Mouse (Mus musculus): ENCODE results near the gene Srcin1. TPM values are rescaled to one million over a fixed set of nuclear protein-coding genes. Genes with fewer than 3 reads are reported as not detected.
A peak's percentile ranks its signal among the peaks of the same experiment; 100 is the strongest.

The Srcin1 gene
- polyA plus RNA-seq, 1 experiment from 2014 or later, result 3.2 TPM

- Histone ChIP-seq H3K27ac (ENCODE audit: low read depth, low read length) (no peak overlapping the region), H3K4me1 (replicated peaks; ENCODE audit: control insufficient read depth, insufficient read depth, low read length) (peaks cover 73% of the 10 kb centered on the region), H3K9ac (ENCODE audit: low read length) (no peak overlapping the region), H3K9me3 (ENCODE audit: control insufficient read depth, low read length) (no peaks in the 10 kb centered on the region), H3K4me3 (ENCODE audit: low read depth, low read length) (no peak overlapping the region), H3K4me2 (ENCODE audit: low read depth, low read length, severe bottlenecking) (no peak overlapping the region), H3K36me3 (ENCODE audit: control insufficient read depth, insufficient read depth, low read length) (no peaks in the 10 kb centered on the region), H3K27me3 (ENCODE audit: control insufficient read depth, insufficient read depth, low read length) (peaks cover 6% of the 10 kb centered on the region)
- WGBS, result 10% methylated on average over 8 of the region's 8 CpGs
- DNase-seq (ENCODE audit: low spot score) (peak; percentile 92), ATAC-seq (replicated peaks; ENCODE audit: low FRiP score) (peak; percentile 28; the same call in 1 of the 2 replicates)
Observed at GRCm38 (mm10) chr11:97568729-97569128, 7.3 kb downstream of the Srcin1 start.

- peaks cover 2% of the 10 kb centered on the region; the same call in 1 of the 2 replicates for H3K27me3 ChIP-seq (ENCODE audit: control insufficient read depth, insufficient read depth, low read length)
- H3K36me3 ChIP-seq (ENCODE audit: control insufficient read depth, insufficient read depth, low read length), result no peaks in the 10 kb centered on the region
- no peak overlapping the region for H3K4me2 ChIP-seq (ENCODE audit: low read depth, low read length, severe bottlenecking)
- no peak overlapping the region for H3K9ac ChIP-seq (ENCODE audit: low read length)
- no peak overlapping the region for H3K27ac ChIP-seq (ENCODE audit: low read depth, low read length)
- peaks cover 67% of the 10 kb centered on the region for H3K4me1 ChIP-seq (replicated peaks; ENCODE audit: control insufficient read depth, insufficient read depth, low read length)
- DNase-seq (ENCODE audit: low spot score), result no peak
- H3K4me3 ChIP-seq (ENCODE audit: low read depth, low read length), result no peak overlapping the region
- ATAC-seq (replicated peaks; ENCODE audit: low FRiP score), result no peak
- WGBS, result 9% methylated on average over 11 of the region's 11 CpGs
- H3K9me3 ChIP-seq (ENCODE audit: control insufficient read depth, low read length), result no peaks in the 10 kb centered on the region
Observed at GRCm38 (mm10) chr11:97567480-97567879, 8.5 kb downstream of the Srcin1 start.

- Histone ChIP-seq H3K4me1 (replicated peaks; ENCODE audit: control insufficient read depth, insufficient read depth, low read length) (peaks cover 64% of the 10 kb centered on the region), H3K4me3 (ENCODE audit: low read depth, low read length) (no peak overlapping the region), H3K36me3 (ENCODE audit: control insufficient read depth, insufficient read depth, low read length) (no peaks in the 10 kb centered on the region), H3K9ac (ENCODE audit: low read length) (no peak overlapping the region), H3K27ac (ENCODE audit: low read depth, low read length) (no peak overlapping the region), H3K4me2 (ENCODE audit: low read depth, low read length, severe bottlenecking) (peak overlapping the region; percentile 27; the same call in 1 of the 2 replicates), H3K9me3 (ENCODE audit: control insufficient read depth, low read length) (no peaks in the 10 kb centered on the region), H3K27me3 (ENCODE audit: control insufficient read depth, insufficient read depth, low read length) (peaks cover 2% of the 10 kb centered on the region; the same call in 1 of the 2 replicates)
- WGBS, result 1% methylated on average over 13 of the region's 13 CpGs
- DNase-seq (ENCODE audit: low spot score), result no peak
- ATAC-seq (replicated peaks; ENCODE audit: low FRiP score), result no peak
Observed at GRCm38 (mm10) chr11:97566551-97566950, 9.4 kb downstream of the Srcin1 start.

- Histone ChIP-seq H3K4me2 (ENCODE audit: low read depth, low read length, severe bottlenecking) (no peak overlapping the region), H3K36me3 (ENCODE audit: control insufficient read depth, insufficient read depth, low read length) (no peaks in the 10 kb centered on the region), H3K27ac (ENCODE audit: low read depth, low read length) (no peak overlapping the region), H3K27me3 (ENCODE audit: control insufficient read depth, insufficient read depth, low read length) (peaks cover 2% of the 10 kb centered on the region; the same call in 1 of the 2 replicates), H3K4me3 (ENCODE audit: low read depth, low read length) (no peak overlapping the region), H3K9ac (ENCODE audit: low read length) (no peak overlapping the region), H3K9me3 (ENCODE audit: control insufficient read depth, low read length) (no peaks in the 10 kb centered on the region), H3K4me1 (replicated peaks; ENCODE audit: control insufficient read depth, insufficient read depth, low read length) (peaks cover 46% of the 10 kb centered on the region)
- DNase-seq (ENCODE audit: low spot score) (no peak), ATAC-seq (replicated peaks; ENCODE audit: low FRiP score) (no peak)
- WGBS, result 51% methylated on average over 14 of the region's 14 CpGs
Observed at GRCm38 (mm10) chr11:97563730-97564129, 12.3 kb downstream of the Srcin1 start.

- Histone ChIP-seq H3K27ac (ENCODE audit: low read depth, low read length) (no peak overlapping the region), H3K9me3 (ENCODE audit: control insufficient read depth, low read length) (no peaks in the 10 kb centered on the region), H3K9ac (ENCODE audit: low read length) (no peak overlapping the region), H3K4me3 (ENCODE audit: low read depth, low read length) (no peak overlapping the region), H3K36me3 (ENCODE audit: control insufficient read depth, insufficient read depth, low read length) (no peaks in the 10 kb centered on the region), H3K4me2 (ENCODE audit: low read depth, low read length, severe bottlenecking) (no peak overlapping the region), H3K4me1 (replicated peaks; ENCODE audit: control insufficient read depth, insufficient read depth, low read length) (peaks cover 38% of the 10 kb centered on the region), H3K27me3 (ENCODE audit: control insufficient read depth, insufficient read depth, low read length) (peaks cover 2% of the 10 kb centered on the region; the same call in 1 of the 2 replicates)
- WGBS, result 59% methylated on average over 3 of the region's 3 CpGs
- ATAC-seq (replicated peaks; ENCODE audit: low FRiP score), result no peak
- no peak for DNase-seq (ENCODE audit: low spot score)
Observed at GRCm38 (mm10) chr11:97562536-97562935, 13.4 kb downstream of the Srcin1 start.

GRCm38 (mm10) chr11:97560210-97560963 lies 15.6 kb downstream of the Srcin1 start:
- H3K4me2 ChIP-seq (ENCODE audit: low read depth, low read length, severe bottlenecking), result no peak overlapping the region
- no peak overlapping the region for H3K27ac ChIP-seq (ENCODE audit: low read depth, low read length)
- WGBS, result 27% methylated on average over 17 of the region's 17 CpGs
- H3K4me1 ChIP-seq (replicated peaks; ENCODE audit: control insufficient read depth, insufficient read depth, low read length), result peaks cover 35% of the 10 kb centered on the region
- no peak overlapping the region for H3K4me3 ChIP-seq (ENCODE audit: low read depth, low read length)
- no peak overlapping the region for H3K9ac ChIP-seq (ENCODE audit: low read length)
- H3K9me3 ChIP-seq (ENCODE audit: control insufficient read depth, low read length), result no peaks in the 10 kb centered on the region
- no peaks in the 10 kb centered on the region for H3K36me3 ChIP-seq (ENCODE audit: control insufficient read depth, insufficient read depth, low read length)
- 0 out of 2 replicates have a peak, but pooled peaks cover 2% of the 10 kb centered on the region for H3K27me3 ChIP-seq (ENCODE audit: control insufficient read depth, insufficient read depth, low read length)
- DNase-seq (ENCODE audit: low spot score), result no peak
- ATAC-seq (replicated peaks; ENCODE audit: low FRiP score), result no peak

GRCm38 (mm10) chr11:97559549-97559948 lies 16.4 kb downstream of the Srcin1 start:
- 0 out of 2 replicates have a peak, but pooled peaks cover 2% of the 10 kb centered on the region for H3K27me3 ChIP-seq (ENCODE audit: control insufficient read depth, insufficient read depth, low read length)
- H3K9ac ChIP-seq (ENCODE audit: low read length), result no peak overlapping the region
- DNase-seq (ENCODE audit: low spot score), result no peak
- no peak overlapping the region for H3K4me3 ChIP-seq (ENCODE audit: low read depth, low read length)
- no peak for ATAC-seq (replicated peaks; ENCODE audit: low FRiP score)
- H3K4me1 ChIP-seq (replicated peaks; ENCODE audit: control insufficient read depth, insufficient read depth, low read length), result peaks cover 32% of the 10 kb centered on the region
- no peak overlapping the region for H3K4me2 ChIP-seq (ENCODE audit: low read depth, low read length, severe bottlenecking)
- H3K9me3 ChIP-seq (ENCODE audit: control insufficient read depth, low read length), result no peaks in the 10 kb centered on the region
- H3K27ac ChIP-seq (ENCODE audit: low read depth, low read length), result no peak overlapping the region
- WGBS, result 21% methylated on average over 4 of the region's 4 CpGs
- H3K36me3 ChIP-seq (ENCODE audit: control insufficient read depth, insufficient read depth, low read length), result no peaks in the 10 kb centered on the region

- no peak overlapping the region for H3K9ac ChIP-seq (ENCODE audit: low read length)
- no peaks in the 10 kb centered on the region for H3K9me3 ChIP-seq (ENCODE audit: control insufficient read depth, low read length)
- no peak overlapping the region for H3K4me2 ChIP-seq (ENCODE audit: low read depth, low read length, severe bottlenecking)
- H3K27me3 ChIP-seq (ENCODE audit: control insufficient read depth, insufficient read depth, low read length), result no peaks in the 10 kb centered on the region
- 73% methylated on average over 4 of the region's 4 CpGs for WGBS
- peaks cover 24% of the 10 kb centered on the region for H3K4me1 ChIP-seq (replicated peaks; ENCODE audit: control insufficient read depth, insufficient read depth, low read length)
- ATAC-seq (replicated peaks; ENCODE audit: low FRiP score) (no peak), DNase-seq (ENCODE audit: low spot score) (no peak)
- no peaks in the 10 kb centered on the region for H3K36me3 ChIP-seq (ENCODE audit: control insufficient read depth, insufficient read depth, low read length)
- no peak overlapping the region for H3K4me3 ChIP-seq (ENCODE audit: low read depth, low read length)
- no peak overlapping the region for H3K27ac ChIP-seq (ENCODE audit: low read depth, low read length)
Observed at GRCm38 (mm10) chr11:97557885-97558284, 18.1 kb downstream of the Srcin1 start.

Data from forebrain, embryonic 11.5 days (tissue).